In genomic region chr8:110716075-110716474, GRCm38 (mm10) we compare ENCODE assay signal across 8 mouse cellular contexts. TPM values are rescaled to one million over a fixed set of nuclear protein-coding genes. Genes with fewer than 3 reads are reported as not detected.
A peak's percentile ranks its signal among the peaks of the same experiment; 100 is the strongest.
DNase-seq lines count a peak whose midpoint lies in the region; ATAC-seq and TF ChIP-seq lines count a peak whose summit lies in the region.

No protein-coding gene starts in this region.

- peaks cover 26% of the 10 kb centered on the region for H3K4me1 ChIP-seq in neural tube, embryonic 11.5 days (ENCODE audit: control insufficient read depth, insufficient read depth, low read length)
- peaks cover 75% of the 10 kb centered on the region for H3K4me1 ChIP-seq in heart, embryonic 11.5 days (ENCODE audit: control insufficient read depth, insufficient read depth, low read length)
- peaks cover 57% of the 10 kb centered on the region for H3K4me1 ChIP-seq in kidney, postnatal 0 days (replicated peaks; ENCODE audit: insufficient read depth, low read length)
- peaks cover 76% of the 10 kb centered on the region for H3K4me1 ChIP-seq in lung, embryonic 16.5 days (replicated peaks; ENCODE audit: control insufficient read depth, insufficient read depth, low read length)
- peaks cover 58% of the 10 kb centered on the region for H3K4me1 ChIP-seq in stomach, embryonic 16.5 days (ENCODE audit: control insufficient read depth, insufficient read depth, low read length)

- H3K27me3 ChIP-seq in neural tube, embryonic 11.5 days (ENCODE audit: control insufficient read depth, insufficient read depth, low read length) = no peaks in the 10 kb centered on the region
- no peaks in the 10 kb centered on the region; the same call in 1 of the 2 replicates for H3K27me3 ChIP-seq in heart, embryonic 11.5 days (ENCODE audit: control insufficient read depth, insufficient read depth, low read length)
- no peaks in the 10 kb centered on the region for H3K27me3 ChIP-seq in kidney, postnatal 0 days (ENCODE audit: insufficient read depth, low read length)
- H3K27me3 ChIP-seq in lung, embryonic 16.5 days (ENCODE audit: control insufficient read depth, insufficient read depth, low read depth, low read length) = no peaks in the 10 kb centered on the region
- H3K27me3 ChIP-seq in stomach, embryonic 16.5 days (ENCODE audit: control insufficient read depth, insufficient read depth, low read length) = no peaks in the 10 kb centered on the region

- 0 out of 2 replicates have a peak overlapping the region, but pooled peaks have one; percentile 23 for H3K27ac ChIP-seq in neural tube, embryonic 11.5 days (ENCODE audit: low read depth, low read length)
- H3K27ac ChIP-seq in heart, embryonic 11.5 days (ENCODE audit: low read depth, low read length) = peak overlapping the region; percentile 73
- peak overlapping the region; percentile 51 for H3K27ac ChIP-seq in kidney, postnatal 0 days
- peak overlapping the region; percentile 98 for H3K27ac ChIP-seq in lung, embryonic 16.5 days (ENCODE audit: low read length)
- peak overlapping the region; percentile 89 for H3K27ac ChIP-seq in stomach, embryonic 16.5 days (ENCODE audit: low read length)

- no peaks in the 10 kb centered on the region; the same call in 1 of the 2 replicates for H3K36me3 ChIP-seq in neural tube, embryonic 11.5 days (ENCODE audit: control insufficient read depth, insufficient read depth, low read length)
- H3K36me3 ChIP-seq in heart, embryonic 11.5 days (ENCODE audit: control insufficient read depth, insufficient read depth, low read length) = no peaks in the 10 kb centered on the region
- H3K36me3 ChIP-seq in kidney, postnatal 0 days (ENCODE audit: insufficient read depth, low read length) = peaks cover 12% of the 10 kb centered on the region; the same call in 1 of the 2 replicates
- 0 out of 2 replicates have a peak, but pooled peaks cover 2% of the 10 kb centered on the region for H3K36me3 ChIP-seq in lung, embryonic 16.5 days (ENCODE audit: control insufficient read depth, insufficient read depth, low read length)
- no peaks in the 10 kb centered on the region for H3K36me3 ChIP-seq in stomach, embryonic 16.5 days (ENCODE audit: control insufficient read depth, insufficient read depth, low read length)

- WGBS in neural tube, embryonic 11.5 days = 70% methylated on average over 4 of the region's 4 CpGs
- 57% methylated on average over 4 of the region's 4 CpGs for WGBS in heart, embryonic 11.5 days (ENCODE audit: insufficient replicate concordance)
- 60% methylated on average over 4 of the region's 4 CpGs for WGBS in kidney, postnatal 0 days
- WGBS in lung, embryonic 16.5 days = 43% methylated on average over 4 of the region's 4 CpGs
- WGBS in stomach, embryonic 16.5 days = 63% methylated on average over 4 of the region's 4 CpGs

- no peak for TF ChIP-seq CTCF in kidney, postnatal 0 days (IDR thresholded peaks at IDR 0.05; ENCODE audit: low read depth)

- no peak overlapping the region for H3K4me3 ChIP-seq in neural tube, embryonic 11.5 days (ENCODE audit: low read depth, low read length)
- H3K4me3 ChIP-seq in heart, embryonic 11.5 days (ENCODE audit: low read depth, low read length) = no peak overlapping the region
- no peak overlapping the region for H3K4me3 ChIP-seq in kidney, postnatal 0 days (replicated peaks; ENCODE audit: low read depth, low read length)
- H3K4me3 ChIP-seq in lung, embryonic 16.5 days (ENCODE audit: low read length) = no peak overlapping the region
- no peak overlapping the region for H3K4me3 ChIP-seq in stomach, embryonic 16.5 days (replicated peaks; ENCODE audit: low read length)

- no peak for DNase-seq in neural tube, embryonic 11.5 days (ENCODE audit: low spot score)
- no peak for DNase-seq in neural tube, embryonic 10.5 days (ENCODE audit: extremely low spot score, low spot score)
- peak; percentile 71 to 82 for DNase-seq in cerebellum, postnatal 14 days
- DNase-seq in kidney, postnatal 0 days (ENCODE audit: low spot score) = peak; percentile 71
- no peak for DNase-seq in embryo, embryonic 10.5 days (ENCODE audit: low spot score)

- ATAC-seq in neural tube, embryonic 11.5 days (ENCODE audit: insufficient read depth, low FRiP score, low TSS enrichment) = no peak
- ATAC-seq in heart, embryonic 11.5 days (replicated peaks; ENCODE audit: insufficient number of reproducible peaks, low FRiP score, low TSS enrichment) = no peak
- no peak for ATAC-seq in kidney, postnatal 0 days (replicated peaks; ENCODE audit: low FRiP score, low read depth)
- peak; percentile 16 for ATAC-seq in lung, embryonic 16.5 days (ENCODE audit: low read depth)
- ATAC-seq in stomach, embryonic 16.5 days (ENCODE audit: insufficient read depth, low FRiP score) = peak; percentile 65

- no peaks in the 10 kb centered on the region for H3K9me3 ChIP-seq in neural tube, embryonic 11.5 days (ENCODE audit: control insufficient read depth, low read length)
- no peaks in the 10 kb centered on the region for H3K9me3 ChIP-seq in heart, embryonic 11.5 days (replicated peaks; ENCODE audit: control insufficient read depth, low read length)
- no peaks in the 10 kb centered on the region for H3K9me3 ChIP-seq in kidney, postnatal 0 days (replicated peaks; ENCODE audit: low read length)
- H3K9me3 ChIP-seq in lung, embryonic 16.5 days (ENCODE audit: control insufficient read depth, low read length) = no peaks in the 10 kb centered on the region
- H3K9me3 ChIP-seq in stomach, embryonic 16.5 days (replicated peaks; ENCODE audit: control insufficient read depth, low read length) = no peaks in the 10 kb centered on the region

- 0 out of 2 replicates have a peak overlapping the region, but pooled peaks have one; percentile 10 for H3K9ac ChIP-seq in neural tube, embryonic 11.5 days (ENCODE audit: low read length)
- H3K9ac ChIP-seq in heart, embryonic 11.5 days (ENCODE audit: low read depth, low read length) = peak overlapping the region; percentile 29; the same call in 1 of the 2 replicates
- no peak overlapping the region for H3K9ac ChIP-seq in kidney, postnatal 0 days (ENCODE audit: low read depth, low read length)
- peak overlapping the region; percentile 55 for H3K9ac ChIP-seq in lung, embryonic 16.5 days (ENCODE audit: low read length)
- peak overlapping the region; percentile 13; the same call in 1 of the 2 replicates for H3K9ac ChIP-seq in stomach, embryonic 16.5 days (ENCODE audit: low read length)

- H3K4me2 ChIP-seq in neural tube, embryonic 11.5 days (ENCODE audit: low read depth) = no peak overlapping the region
- H3K4me2 ChIP-seq in heart, embryonic 11.5 days = no peak overlapping the region
- no peak overlapping the region for H3K4me2 ChIP-seq in kidney, postnatal 0 days (ENCODE audit: low read length)
- no peak overlapping the region for H3K4me2 ChIP-seq in lung, embryonic 16.5 days (ENCODE audit: low read depth, low read length)
- H3K4me2 ChIP-seq in stomach, embryonic 16.5 days (ENCODE audit: low read depth, low read length) = no peak overlapping the region

RNA-seq across cellular contexts. Expression of gene Mtss1l, which starts 5.2 kb away (rescaled TPM):
- 18.0 and 18.3 TPM in 2 replicates for polyA plus RNA-seq in neural tube, embryonic 11.5 days (2014; fragmentation: Nextera tagmentation; extraction: Ambion mirVana)
- polyA plus RNA-seq in heart, embryonic 11.5 days (2014; fragmentation: Nextera tagmentation; extraction: Ambion mirVana) = 9.2 and 9.5 TPM in 2 replicates
- polyA plus RNA-seq in kidney, postnatal 0 days (2015; fragmentation: Nextera tagmentation; extraction: Ambion mirVana) = 8.7 and 12.4 TPM in 2 replicates
- polyA plus RNA-seq in lung, embryonic 16.5 days (2015; fragmentation: Nextera tagmentation; extraction: Ambion mirVana) = 13.2 and 15.5 TPM in 2 replicates
- polyA plus RNA-seq in stomach, embryonic 16.5 days (2015; fragmentation: Nextera tagmentation; extraction: Ambion mirVana) = 7.0 and 8.2 TPM in 2 replicates

Comparison
In these comparisons a context has a peak if more than half of its experiments do, and no peak if none do; other contexts are left out.
1. ATAC-seq: peak in lung, embryonic 16.5 days (single experiment) and stomach, embryonic 16.5 days (single experiment); none in neural tube, embryonic 11.5 days (single experiment), heart, embryonic 11.5 days (single experiment) and kidney, postnatal 0 days (single experiment).
2. DNase-seq: peak in cerebellum, postnatal 14 days (2 of 2) and kidney, postnatal 0 days (single experiment); none in neural tube, embryonic 11.5 days (single experiment), neural tube, embryonic 10.5 days (single experiment) and embryo, embryonic 10.5 days (single experiment).
3. H3K27ac ChIP-seq: peak in every context shown above with its lines; median percentile 98 in lung, embryonic 16.5 days; 89 in stomach, embryonic 16.5 days; 73 in heart, embryonic 11.5 days; 51 in kidney, postnatal 0 days; 23 in neural tube, embryonic 11.5 days.